Mouse (Mus musculus) ovary, adult 10 weeks (tissue): ENCODE measurements around the gene Mtfr2. TPM values are rescaled to one million over a fixed set of nuclear protein-coding genes. Genes with fewer than 3 reads are reported as not detected.

ENCODE experiments used
- polyA plus RNA-seq: library from polyadenylated mRNA; stranded (reverse); fragments of 350-450 nt; fragmentation: Illumina TruSeq; extraction: RNeasy Lipid Tissue Mini Kit (QIAGEN cat#74804); gene quantifications from one replicate; pipeline ENCODE4 v1.2.3, GENCODE M21; 2014

Mtfr2 gene
- 12.5 TPM for polyA plus RNA-seq

GRCm38 (mm10) chr10:20347285-20348214 is at the start of gene Mtfr2:
TSS of gene Mtfr2 (plus strand) at chr10:20347770.

GRCm38 (mm10) chr10:20311918-20312735 is 35.4 kb upstream of the Mtfr2 start, which contains the start of gene Bclaf1:
TSS of gene Bclaf1 (plus strand) at chr10:20312469.

Other genes starting within 250 kb of the Mtfr2 start
- gene Map7, start 199.3 kb upstream of the Mtfr2 start, polyA plus RNA-seq = 15.8 TPM
- 278 TPM for gene Bclaf1, start 35.3 kb upstream of the Mtfr2 start, polyA plus RNA-seq